Mouse (Mus musculus) layer of hippocampus, postnatal 25 days (tissue): ENCODE results near the gene Eftud2. TPM values are rescaled to one million over a fixed set of nuclear protein-coding genes. Genes with fewer than 3 reads are reported as not detected.

Source experiments
- DNase-seq, 2 experiments: peaks; one replicate each; pipeline ENCODE4 v3.0.0; 2022; ENCODE audit warnings: mixed read lengths in 2 of 2, low spot score in 1 of 2; ENCODE audit errors: extremely low spot score in 1 of 2
- total RNA-seq, 2 experiments: library from RNA; stranded (reverse); gene quantifications; 2 replicates each; pipeline ENCODE4 v1.2.3; 2021

The Eftud2 gene
- total RNA-seq, 2 experiments from 2014 or later: 125 to 134 TPM

GRCm38 (mm10) chr11:102819783-102820385 lies 60.9 kb downstream of the Eftud2 start:
- no peak for DNase-seq

GRCm38 (mm10) chr11:102819021-102819782 lies 61.6 kb downstream of the Eftud2 start, which contains the start of gene Gjc1:
Gjc1 (minus strand) TSS chr11:102819700.
- peak; percentile 12 to 35 for DNase-seq

DNA sequence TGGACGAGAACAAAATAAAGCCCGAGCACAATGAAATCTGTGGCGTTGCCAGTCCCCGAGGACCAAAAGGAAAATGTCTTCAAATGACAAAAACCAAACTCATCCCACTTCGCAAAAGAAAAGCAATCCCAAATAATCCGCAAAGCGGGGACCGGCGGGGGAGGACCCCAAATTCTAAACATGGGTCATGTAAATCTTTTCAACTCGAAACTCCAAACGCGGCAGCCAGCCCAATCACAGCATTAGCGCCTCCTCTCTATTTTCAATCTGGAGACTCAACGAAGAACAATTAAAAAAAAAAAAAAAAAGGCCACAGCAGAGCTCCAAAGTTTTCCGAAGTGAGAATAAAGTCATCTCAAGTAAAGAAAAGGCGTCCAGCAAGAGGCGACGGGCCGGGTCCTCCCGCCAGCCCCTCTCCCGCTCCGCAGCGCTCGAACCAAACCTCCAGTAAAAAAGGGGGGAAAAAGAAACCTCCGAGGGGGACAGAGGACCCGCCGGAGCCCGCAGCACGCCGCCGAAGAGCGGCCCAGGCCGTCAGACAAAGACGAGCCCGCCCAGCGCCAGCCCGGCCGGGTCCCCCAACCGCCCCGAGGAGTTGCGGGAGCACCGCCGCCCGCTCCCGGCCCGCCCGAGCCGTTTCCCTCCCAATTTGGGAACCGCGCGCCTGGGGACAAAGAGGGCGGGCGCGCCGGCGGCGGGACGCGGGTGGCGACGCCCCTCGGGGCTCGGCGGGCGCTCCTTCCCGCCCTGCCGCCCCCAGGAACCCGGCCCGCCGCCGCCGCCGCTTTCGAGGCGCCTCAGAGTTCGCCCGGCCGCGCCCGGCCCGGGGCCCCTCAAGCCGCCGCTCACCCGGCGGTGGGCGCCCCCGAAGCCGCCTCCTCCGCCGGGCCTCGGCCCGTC lies 62.4 kb downstream of the Eftud2 start:
- DNase-seq: no peak

GRCm38 (mm10) chr11:102814881-102815280 lies 65.9 kb downstream of the Eftud2 start:
- DNase-seq: no peak

GRCm38 (mm10) chr11:102810721-102811485 lies 69.9 kb downstream of the Eftud2 start:
- DNase-seq: peak in 1 of 2 experiments; percentile 24

GRCm38 (mm10) chr11:102808246-102808645 lies 72.5 kb downstream of the Eftud2 start:
- no peak for DNase-seq

GRCm38 (mm10) chr11:102803453-102803852 lies 77.3 kb downstream of the Eftud2 start:
- DNase-seq: no peak

GRCm38 (mm10) chr11:102794157-102794556 lies 86.6 kb downstream of the Eftud2 start:
- DNase-seq: no peak

GRCm38 (mm10) chr11:102791682-102792445 lies 88.9 kb downstream of the Eftud2 start:
- DNase-seq: no peak

Other genes starting within 250 kb of the Eftud2 start
- gene Meioc, start 217.3 kb downstream of the Eftud2 start, total RNA-seq: not detected
- 10 to 100 TPM; 35.5 to 38.1 TPM for gene Ccdc43, start 183.2 kb downstream of the Eftud2 start, total RNA-seq
- 100 to 1,000 TPM; 186 to 205 TPM for gene Adam11, start 119.5 kb downstream of the Eftud2 start, total RNA-seq
- 1 to 10 TPM; 5.7 to 6.3 TPM for gene Gjc1, start 61.3 kb downstream of the Eftud2 start, total RNA-seq
- 1 to 10 TPM; 5.6 to 7.5 TPM for gene Higd1b, start 45.1 kb downstream of the Eftud2 start, total RNA-seq
- gene Ccdc103, start 219 bp upstream of the Eftud2 start, total RNA-seq: 1 to 10 TPM; 2.1 to 2.4 TPM
- gene Fam187a, start 4.2 kb upstream of the Eftud2 start, total RNA-seq: under 1 TPM in 1 of 2 experiments, not detected in 1; 0.22 TPM
- 100 to 1,000 TPM; 260 to 321 TPM for gene Gfap, start 19.9 kb upstream of the Eftud2 start, total RNA-seq
- gene Kif18b, start 44.1 kb upstream of the Eftud2 start, total RNA-seq: under 1 TPM; 0.35 to 0.44 TPM
- gene C1ql1, start 65.7 kb upstream of the Eftud2 start, total RNA-seq: 10 to 100 TPM; 20.7 to 24.6 TPM
- 100 to 1,000 TPM; 153 to 166 TPM for gene Nmt1, start 147.2 kb upstream of the Eftud2 start, total RNA-seq
- 100 to 1,000 TPM; 106 to 109 TPM for gene Dcakd, start 147.3 kb upstream of the Eftud2 start, total RNA-seq
- 10 to 100 TPM in 1 of 2 experiments, 1 to 10 TPM in 1; 9.1 to 10.2 TPM for gene Plcd3, start 220.7 kb upstream of the Eftud2 start, total RNA-seq
- 10 to 100 TPM; 79.5 to 90.4 TPM for gene Acbd4, start 220.7 kb upstream of the Eftud2 start, total RNA-seq
- gene Hexim1, start 235.2 kb upstream of the Eftud2 start, total RNA-seq: 10 to 100 TPM; 52.3 to 53.3 TPM